Mouse (Mus musculus) megakaryocyte, embryonic 14.5 days (primary cell): Measurements from ENCODE around the gene Prkca. TPM values are rescaled to one million over a fixed set of nuclear protein-coding genes. Genes with fewer than 3 reads are reported as not detected.
"Not testable (repeated sequence)": the region's sequence is repeated elsewhere in the genome, so short reads cannot be mapped to it uniquely, and the experiment has no call there.

Experiments used
- H3K27me3 ChIP-seq: replicated peaks from 2 replicates; pipeline ENCODE3; 2012; ENCODE audit warnings: inconsistent platforms
- H3K36me3 ChIP-seq: replicated peaks from 2 replicates; pipeline ENCODE3; 2012; ENCODE audit warnings: low read length, inconsistent platforms, mixed read lengths
- H3K4me1 ChIP-seq: 2 replicates; pipeline ENCODE4 v1.6.1; 2012; ENCODE audit warnings: inconsistent platforms
- H3K4me3 ChIP-seq: replicated peaks from 2 replicates; pipeline ENCODE3; 2012; ENCODE audit warnings: moderate library complexity, mild to moderate bottlenecking, inconsistent platforms
- H3K9me3 ChIP-seq: 2 replicates; pipeline ENCODE4 v1.6.1; 2012; ENCODE audit warnings: inconsistent platforms
- FLI1 ChIP-seq: IDR thresholded peaks from 2 replicates; pipeline ENCODE4 v1.6.1; 2012; ENCODE audit warnings: low read length, inconsistent platforms, mixed read lengths
- GATA1 ChIP-seq: IDR thresholded peaks from 3 replicates; pipeline ENCODE4 v1.6.1; 2012; ENCODE audit warnings: mixed read lengths, low read length, inconsistent platforms, borderline replicate concordance
- polyA plus RNA-seq: library from polyadenylated mRNA; stranded (reverse); fragments of >175 nt; gene quantifications from 2 replicates; pipeline ENCODE4 v1.2.3, GENCODE M21; 2012; ENCODE audit warnings: low replicate concordance; ENCODE audit not compliant: insufficient read depth

The Prkca gene
- polyA plus RNA-seq, 1 experiment, result 36.2 TPM

GRCm38 (mm10) chr11:108098306-108098705, 245.4 kb downstream of the Prkca start:
- Histone ChIP-seq H3K4me1 (peaks cover 64% of the 10 kb centered on the region), H3K9me3 (no peaks in the 10 kb centered on the region), H3K36me3 (peaks cover 66% of the 10 kb centered on the region), H3K27me3 (no peaks in the 10 kb centered on the region), H3K4me3 (no peak overlapping the region)
- TF ChIP-seq GATA1, result no peak
- no peak for TF ChIP-seq FLI1

GRCm38 (mm10) chr11:108094796-108095195, 248.9 kb downstream of the Prkca start:
- TF ChIP-seq GATA1 (no peak), FLI1 (no peak)
- H3K4me1 ChIP-seq, result peaks cover 65% of the 10 kb centered on the region
- H3K27me3 ChIP-seq, result no peaks in the 10 kb centered on the region
- no peaks in the 10 kb centered on the region for H3K9me3 ChIP-seq
- no peak overlapping the region for H3K4me3 ChIP-seq
- H3K36me3 ChIP-seq, result peaks cover 57% of the 10 kb centered on the region

GRCm38 (mm10) chr11:108093248-108093647, 250.5 kb downstream of the Prkca start:
- Histone ChIP-seq H3K9me3 (no peaks in the 10 kb centered on the region), H3K4me3 (no peak overlapping the region), H3K36me3 (peaks cover 54% of the 10 kb centered on the region), H3K4me1 (peaks cover 64% of the 10 kb centered on the region), H3K27me3 (no peaks in the 10 kb centered on the region)
- TF ChIP-seq GATA1, result no peak
- TF ChIP-seq FLI1, result no peak

GRCm38 (mm10) chr11:108091238-108091637, 252.5 kb downstream of the Prkca start:
- Histone ChIP-seq H3K27me3 (no peaks in the 10 kb centered on the region), H3K4me1 (peaks cover 73% of the 10 kb centered on the region), H3K9me3 (no peaks in the 10 kb centered on the region), H3K4me3 (no peak overlapping the region), H3K36me3 (peaks cover 54% of the 10 kb centered on the region)
- TF ChIP-seq FLI1, result no peak
- no peak for TF ChIP-seq GATA1

- no peak for TF ChIP-seq FLI1
- TF ChIP-seq GATA1, result no peak
- Histone ChIP-seq H3K4me3 (peak overlapping the region; percentile 18), H3K4me1 (peaks cover 78% of the 10 kb centered on the region), H3K9me3 (no peaks in the 10 kb centered on the region), H3K36me3 (peaks cover 60% of the 10 kb centered on the region), H3K27me3 (no peaks in the 10 kb centered on the region)
Observed at GRCm38 (mm10) chr11:108090706-108091105, 253.0 kb downstream of the Prkca start.

- H3K27me3 ChIP-seq, result no peaks in the 10 kb centered on the region
- H3K4me3 ChIP-seq, result no peak overlapping the region
- H3K36me3 ChIP-seq, result peaks cover 71% of the 10 kb centered on the region
- H3K4me1 ChIP-seq, result peaks cover 88% of the 10 kb centered on the region
- no peak for TF ChIP-seq GATA1
- no peak for TF ChIP-seq FLI1
- no peaks in the 10 kb centered on the region for H3K9me3 ChIP-seq
Observed at GRCm38 (mm10) chr11:108088063-108088462, 255.7 kb downstream of the Prkca start.

GRCm38 (mm10) chr11:108087105-108087700, 256.5 kb downstream of the Prkca start:
- Histone ChIP-seq H3K4me1 (peaks cover 88% of the 10 kb centered on the region), H3K36me3 (peaks cover 71% of the 10 kb centered on the region)
- H3K4me3 ChIP-seq, H3K27me3 ChIP-seq, H3K9me3 ChIP-seq: not testable (repeated sequence)

- peaks cover 85% of the 10 kb centered on the region for H3K4me1 ChIP-seq
- no peaks in the 10 kb centered on the region for H3K9me3 ChIP-seq
- H3K27me3 ChIP-seq, result no peaks in the 10 kb centered on the region
- peaks cover 85% of the 10 kb centered on the region for H3K36me3 ChIP-seq
- TF ChIP-seq FLI1, result no peak
- TF ChIP-seq GATA1, result no peak
- no peak overlapping the region for H3K4me3 ChIP-seq
Observed at GRCm38 (mm10) chr11:108082673-108083072, 261.1 kb downstream of the Prkca start.

- Histone ChIP-seq H3K9me3 (no peaks in the 10 kb centered on the region), H3K27me3 (no peaks in the 10 kb centered on the region), H3K36me3 (peaks cover 83% of the 10 kb centered on the region), H3K4me3 (no peak overlapping the region), H3K4me1 (peaks cover 82% of the 10 kb centered on the region)
- TF ChIP-seq FLI1, result no peak
- TF ChIP-seq GATA1, result no peak
Observed at GRCm38 (mm10) chr11:108079946-108080650, 263.6 kb downstream of the Prkca start.

- H3K4me3 ChIP-seq, result no peak overlapping the region
- H3K27me3 ChIP-seq, result no peaks in the 10 kb centered on the region
- peaks cover 80% of the 10 kb centered on the region for H3K4me1 ChIP-seq
- H3K9me3 ChIP-seq, result no peaks in the 10 kb centered on the region
- H3K36me3 ChIP-seq, result peaks cover 82% of the 10 kb centered on the region
- TF ChIP-seq GATA1 (no peak), FLI1 (no peak)
Observed at GRCm38 (mm10) chr11:108079454-108079853, 264.3 kb downstream of the Prkca start.
